Mouse (Mus musculus) hindbrain, embryonic 10.5 days (tissue): ENCODE data around the gene Trex1. TPM values are rescaled to one million over a fixed set of nuclear protein-coding genes. Genes with fewer than 3 reads are reported as not detected.

Experiments used
- DNase-seq: peaks from one replicate; pipeline ENCODE4 v3.0.0-alpha.2; 2017; ENCODE audit warnings: low spot score
- H3K27ac ChIP-seq: fragments of 300-500 bp; sonication (generic); 2 replicates; pipeline ENCODE4 v1.5.1; 2016; ENCODE audit warnings: mild to moderate bottlenecking, moderate library complexity
- H3K27me3 ChIP-seq: fragments of 300-500 bp; sonication (generic); 2 replicates; pipeline ENCODE4 v1.6.1; 2016; ENCODE audit warnings: mild to moderate bottlenecking; ENCODE audit not compliant: poor library complexity, insufficient read depth, severe bottlenecking
- H3K36me3 ChIP-seq: fragments of 300-500 bp; sonication (generic); 2 replicates; pipeline ENCODE4 v1.6.1; 2016; ENCODE audit warnings: mild to moderate bottlenecking, moderate library complexity
- H3K4me1 ChIP-seq: fragments of 300-500 bp; sonication (generic); replicated peaks from 2 replicates; pipeline ENCODE4 v1.6.1; 2016; ENCODE audit warnings: mild to moderate bottlenecking
- H3K4me3 ChIP-seq: fragments of 300-500 bp; sonication (generic); 2 replicates; pipeline ENCODE4 v1.5.1; 2016; ENCODE audit warnings: mild to moderate bottlenecking, moderate library complexity
- H3K9me3 ChIP-seq: fragments of 300-500 bp; sonication (generic); 2 replicates; pipeline ENCODE4 v1.6.1; 2016; ENCODE audit warnings: mild to moderate bottlenecking, moderate library complexity
- WGBS: fragments of 180-500 bp; shearing (Covaris S2); methylation state at CpG from one replicate; pipeline ENCODE4 v1.1.7; 2016; 5-methylcytosine and 5-hydroxymethylcytosine counted together
- polyA plus RNA-seq: library from polyadenylated mRNA; unstranded; fragments of >200 nt; fragmentation: Nextera tagmentation; extraction: Ambion mirVana; gene quantifications from 2 replicates; pipeline ENCODE4 v1.2.1, GENCODE M21; 2016

The Trex1 gene
- polyA plus RNA-seq, 1 experiment from 2014 or later: 11.3 TPM

- Histone ChIP-seq H3K27ac (no peak overlapping the region), H3K4me3 (no peak overlapping the region), H3K27me3 (no peaks in the 10 kb centered on the region), H3K9me3 (no peaks in the 10 kb centered on the region), H3K36me3 (no peaks in the 10 kb centered on the region), H3K4me1 (no peaks in the 10 kb centered on the region)
- 70% methylated on average over 11 of the region's 11 CpGs for WGBS
- DNase-seq: no peak
Measured at GRCm38 (mm10) chr9:109016973-109017604, 42.4 kb downstream of the Trex1 start.

DNA sequence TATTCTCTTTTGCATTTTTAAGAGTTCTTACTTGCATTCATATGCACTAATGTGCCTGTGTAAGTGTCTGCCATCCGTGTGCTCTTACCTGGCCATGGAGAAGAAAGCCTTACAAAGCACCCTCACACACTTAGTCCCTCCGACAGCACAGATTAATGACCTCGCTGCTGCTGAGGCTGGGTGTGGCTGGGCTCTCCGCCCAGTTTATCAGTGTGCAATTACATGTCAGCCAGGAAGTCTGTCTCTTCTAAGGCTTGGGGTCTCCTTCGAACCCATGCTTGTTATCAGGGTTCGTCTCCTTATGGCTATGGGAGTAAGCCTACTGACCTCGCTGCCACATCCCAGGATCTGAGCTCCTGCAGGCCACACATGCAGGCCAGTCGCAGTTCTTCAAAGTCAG lies 44.1 kb downstream of the Trex1 start:
- H3K27me3 ChIP-seq: no peaks in the 10 kb centered on the region
- WGBS: 88% methylated on average over 8 of the region's 8 CpGs
- no peak overlapping the region for H3K27ac ChIP-seq
- H3K4me1 ChIP-seq: no peaks in the 10 kb centered on the region
- H3K36me3 ChIP-seq: 0 out of 2 replicates have a peak, but pooled peaks cover 3% of the 10 kb centered on the region
- H3K9me3 ChIP-seq: no peaks in the 10 kb centered on the region
- DNase-seq: no peak
- H3K4me3 ChIP-seq: no peak overlapping the region

- Histone ChIP-seq H3K9me3 (no peaks in the 10 kb centered on the region), H3K27ac (no peak overlapping the region), H3K4me3 (no peak overlapping the region), H3K36me3 (peaks cover 8% of the 10 kb centered on the region; the same call in 1 of the 2 replicates), H3K27me3 (no peaks in the 10 kb centered on the region), H3K4me1 (peaks cover 23% of the 10 kb centered on the region)
- no peak for DNase-seq
- WGBS: 89% methylated on average over 14 of the region's 14 CpGs
Measured at GRCm38 (mm10) chr9:109010316-109010690, 49.2 kb downstream of the Trex1 start.

DNA sequence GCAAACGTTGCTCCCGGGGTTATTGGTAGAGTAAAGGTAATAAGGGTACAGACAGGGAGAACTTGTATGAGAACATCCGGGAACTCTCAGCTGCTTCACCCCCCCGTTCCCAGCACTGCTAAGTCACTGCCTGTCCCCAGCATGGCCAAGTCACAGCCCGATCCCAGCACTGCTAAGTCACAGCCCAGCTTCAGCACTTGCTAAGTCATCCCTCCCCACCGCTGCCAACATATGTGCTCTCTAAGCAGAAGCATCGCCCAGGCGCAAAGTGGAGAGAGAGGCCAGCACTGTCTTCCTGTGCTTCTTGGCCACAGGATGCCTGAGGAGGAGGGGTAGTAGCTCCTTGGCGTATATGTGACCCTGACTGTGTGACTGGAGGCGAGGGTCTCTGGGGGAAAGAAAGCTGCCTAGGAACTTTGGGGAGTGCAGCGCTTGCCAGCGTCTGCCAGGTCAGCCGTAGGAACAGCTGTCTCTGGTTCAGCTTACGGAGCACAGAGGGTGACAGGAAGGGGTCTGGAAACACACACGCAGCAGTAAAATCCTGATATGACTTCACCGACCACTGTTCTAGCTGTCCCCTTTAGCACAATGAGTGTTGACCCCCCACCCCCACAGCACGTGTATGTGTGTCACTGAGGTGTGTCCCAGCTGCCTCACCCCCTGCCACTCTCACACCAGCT lies 49.8 kb downstream of the Trex1 start:
- WGBS: 57% methylated on average over 17 of the region's 17 CpGs
- H3K4me1 ChIP-seq: peaks cover 23% of the 10 kb centered on the region
- H3K4me3 ChIP-seq: no peak overlapping the region
- no peaks in the 10 kb centered on the region for H3K27me3 ChIP-seq
- no peak for DNase-seq
- H3K9me3 ChIP-seq: no peaks in the 10 kb centered on the region
- no peak overlapping the region for H3K27ac ChIP-seq
- H3K36me3 ChIP-seq: peaks cover 8% of the 10 kb centered on the region; the same call in 1 of the 2 replicates

DNA sequence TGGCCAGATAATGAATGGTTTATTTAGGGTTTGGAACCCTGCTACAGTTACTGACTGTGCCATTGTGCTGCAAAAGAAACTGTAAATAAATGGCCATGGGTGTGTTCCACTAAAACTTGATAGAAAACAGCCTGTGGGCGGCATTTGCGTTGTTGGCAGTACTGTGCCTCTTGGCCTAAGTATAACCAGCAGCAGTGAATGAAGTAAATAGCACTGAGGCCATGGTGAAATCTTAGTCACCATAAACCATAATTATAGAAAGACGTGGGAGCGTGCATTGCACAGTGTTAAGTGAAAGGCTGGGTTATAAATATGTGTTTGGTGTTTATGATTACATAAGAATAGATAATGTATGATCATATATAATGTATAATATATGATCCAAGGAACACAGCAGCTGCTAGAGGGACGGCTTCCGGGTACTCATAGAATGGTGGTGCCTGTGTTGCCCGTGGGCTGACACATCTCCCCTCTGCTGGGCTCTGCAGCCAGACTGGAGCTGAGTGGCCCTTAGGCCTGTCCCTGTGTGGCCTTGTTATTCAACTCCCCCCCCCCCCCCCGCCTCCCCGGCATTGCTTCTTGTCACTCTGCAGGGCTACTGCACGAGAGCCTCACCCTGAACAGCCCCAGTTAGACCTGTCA lies 50.4 kb downstream of the Trex1 start:
- no peak for DNase-seq
- H3K36me3 ChIP-seq: peaks cover 8% of the 10 kb centered on the region; the same call in 1 of the 2 replicates
- H3K27me3 ChIP-seq: no peaks in the 10 kb centered on the region
- H3K4me3 ChIP-seq: no peak overlapping the region
- 70% methylated on average over 10 of the region's 10 CpGs for WGBS
- H3K27ac ChIP-seq: no peak overlapping the region
- H3K4me1 ChIP-seq: peaks cover 23% of the 10 kb centered on the region
- no peaks in the 10 kb centered on the region for H3K9me3 ChIP-seq

DNA sequence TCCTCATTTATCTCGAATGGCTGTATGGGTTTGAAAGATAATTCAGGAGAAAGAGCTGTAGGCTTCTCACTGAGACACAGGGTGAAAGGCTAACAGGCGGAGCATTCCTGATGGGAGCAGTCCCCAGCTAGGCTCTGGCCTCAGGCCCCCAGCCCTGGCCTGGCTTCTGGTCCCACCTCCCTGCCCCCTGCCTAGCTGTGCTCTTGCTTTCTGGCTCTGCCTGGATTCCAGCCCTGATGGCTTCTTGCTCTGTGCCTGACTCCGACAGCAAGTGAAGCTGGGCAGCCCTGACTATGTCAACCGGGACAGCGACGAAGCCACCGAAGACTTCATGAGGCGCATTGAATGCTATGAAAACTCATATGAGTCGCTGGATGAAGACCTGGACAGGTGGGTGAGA lies 51.5 kb downstream of the Trex1 start:
- H3K36me3 ChIP-seq: peaks cover 8% of the 10 kb centered on the region; the same call in 1 of the 2 replicates
- WGBS: 81% methylated on average over 9 of the region's 9 CpGs
- no peaks in the 10 kb centered on the region for H3K27me3 ChIP-seq
- no peaks in the 10 kb centered on the region for H3K9me3 ChIP-seq
- no peak overlapping the region for H3K4me3 ChIP-seq
- peaks cover 23% of the 10 kb centered on the region for H3K4me1 ChIP-seq
- no peak for DNase-seq
- no peak overlapping the region; the same call in 1 of the 2 replicates for H3K27ac ChIP-seq

Other genes starting within 250 kb of the Trex1 start
- gene Celsr3, start 233.4 kb downstream of the Trex1 start, polyA plus RNA-seq: 4.5 and 7.2 TPM in 2 replicates
- 11.2 and 12.6 TPM in 2 replicates for gene Slc26a6, start 206.5 kb downstream of the Trex1 start, polyA plus RNA-seq
- 0.17 and 0.24 TPM in 2 replicates for gene Tmem89, start 145.1 kb downstream of the Trex1 start, polyA plus RNA-seq
- 478 and 495 TPM in 2 replicates for gene Uqcrc1, start 123.1 kb downstream of the Trex1 start, polyA plus RNA-seq
- 1.2 and 3.3 TPM in 2 replicates for gene Col7a1, start 106.1 kb downstream of the Trex1 start, polyA plus RNA-seq
- gene Ucn2, start 73.7 kb downstream of the Trex1 start, polyA plus RNA-seq: not detected in 2 replicates
- gene Pfkfb4, start 68.0 kb downstream of the Trex1 start, polyA plus RNA-seq: 11.9 and 17.6 TPM in 2 replicates
- gene Shisa5, start 21.2 kb downstream of the Trex1 start, polyA plus RNA-seq: 38.8 and 43.6 TPM in 2 replicates
- gene Atrip, start 14.4 kb upstream of the Trex1 start, polyA plus RNA-seq: 30.5 and 32.1 TPM in 2 replicates
- 14.4 and 16.1 TPM in 2 replicates for gene Ccdc51, start 22.8 kb upstream of the Trex1 start, polyA plus RNA-seq
- 758 and 785 TPM in 2 replicates for gene Tma7, start 22.9 kb upstream of the Trex1 start, polyA plus RNA-seq
- gene Plxnb1, start 35.7 kb upstream of the Trex1 start, polyA plus RNA-seq: 26.8 and 34.4 TPM in 2 replicates
- gene Fbxw21, start 102.3 kb upstream of the Trex1 start, polyA plus RNA-seq: not detected in 2 replicates
- not detected in 2 replicates for gene Fbxw13, start 136.2 kb upstream of the Trex1 start, polyA plus RNA-seq
- not detected in 2 replicates for gene Fbxw20, start 175.0 kb upstream of the Trex1 start, polyA plus RNA-seq
- not detected in 2 replicates for gene Fbxw14, start 227.9 kb upstream of the Trex1 start, polyA plus RNA-seq